Mouse (Mus musculus): Measurements from ENCODE around the gene Eqtn. TPM values are rescaled to one million over a fixed set of nuclear protein-coding genes. Genes with fewer than 3 reads are reported as not detected.

Eqtn gene
- polyA plus RNA-seq, 2 experiments: 0.07 TPM; not detected in 1

DNA sequence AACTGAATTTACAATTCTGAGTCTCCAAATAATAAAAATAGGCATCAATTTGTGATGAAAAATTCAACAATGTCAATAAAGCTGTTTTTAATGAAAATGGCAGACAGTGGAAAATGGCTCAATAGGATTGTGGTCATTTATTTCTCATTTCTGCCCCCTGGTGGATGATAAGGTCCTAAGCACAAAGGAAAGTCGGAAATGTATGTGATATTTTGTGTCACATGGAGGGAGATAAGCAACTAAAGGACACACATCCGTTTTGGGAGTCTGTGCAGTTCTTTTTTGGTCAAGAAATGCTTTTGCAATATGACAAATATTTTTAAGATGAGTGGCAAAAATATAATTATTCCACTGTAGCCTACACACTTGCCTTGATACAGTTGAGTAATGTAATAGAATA lies 27.9 kb downstream of the Eqtn start:
- Histone ChIP-seq H3K4me1 (replicated peaks; ENCODE audit: control insufficient read depth in 2 of 2, insufficient read depth in 2 of 2, low read length in 1 of 2) (no peaks in the 10 kb centered on the region), H3K9me3 (ENCODE audit: control insufficient read depth, low read length) (no peaks in the 10 kb centered on the region), H3K36me3 (replicated peaks; ENCODE audit: control insufficient read depth, insufficient read depth, low read depth) (no peaks in the 10 kb centered on the region), H3K4me3 (ENCODE audit: insufficient read depth in 1 of 2, low read depth in 2 of 2, low read length in 2 of 2) (no peak overlapping the region), H3K27ac (no peak overlapping the region), H3K27me3 (ENCODE audit: control insufficient read depth, insufficient read depth, low read length) (no peaks in the 10 kb centered on the region), H3K4me2 (ENCODE audit: low read depth) (no peak overlapping the region), H3K9ac (replicated peaks) (no peak overlapping the region)
- 4% methylated on average over 2 of the region's 2 CpGs for WGBS (ENCODE audit: insufficient replicate concordance)
- TF ChIP-seq CTCF (IDR thresholded peaks at IDR 0.05; ENCODE audit: low read depth): peak; percentile 33; the same call in 1 of the 2 replicates
- TF ChIP-seq EP300 (IDR thresholded peaks at IDR 0.05; ENCODE audit: low read depth): no peak
- DNase-seq (ENCODE audit: low read depth in 3 of 3, low spot score in 3 of 3) (peak in 2 of 3 experiments; percentile 11 to 13), ATAC-seq (ENCODE audit: insufficient read depth) (no peak)

Other genes starting within 250 kb of the Eqtn start
- gene Tek, start 189.6 kb downstream of the Eqtn start, polyA plus RNA-seq (2012; rRNA removed): 1.4 and 2.2 TPM in 2 replicates
- gene Tek, start 189.6 kb downstream of the Eqtn start, polyA plus RNA-seq (2014; fragmentation: Nextera tagmentation; extraction: Ambion mirVana): 3.6 and 4.2 TPM in 2 replicates
- 2.9 and 3.7 TPM in 2 replicates for gene Mysm1, start 50.3 kb upstream of the Eqtn start, polyA plus RNA-seq (2012; rRNA removed)
- gene Mysm1, start 50.3 kb upstream of the Eqtn start, polyA plus RNA-seq (2014; fragmentation: Nextera tagmentation; extraction: Ambion mirVana): 5.8 and 7.3 TPM in 2 replicates
- 2.0 and 2.4 TPM in 2 replicates for gene Jun, start 123.4 kb upstream of the Eqtn start, polyA plus RNA-seq (2012; rRNA removed)
- gene Jun, start 123.4 kb upstream of the Eqtn start, polyA plus RNA-seq (2014; fragmentation: Nextera tagmentation; extraction: Ambion mirVana): 1.1 and 1.4 TPM in 2 replicates